Mouse (Mus musculus) cerebellum, adult 2 months (tissue): Measurements from ENCODE around the gene Gm28036.

Experiments used
- CTCF ChIP-seq: fragments of 200-500 bp; IDR thresholded peaks from 2 replicates; pipeline ENCODE4 v1.5.1; 2011; ENCODE audit warnings: low read depth, mild to moderate bottlenecking, control low read depth, low read length, moderate library complexity, borderline replicate concordance; ENCODE audit not compliant: insufficient read depth
- POLR2A ChIP-seq: fragments of 200-500 bp; IDR thresholded peaks from 2 replicates; pipeline ENCODE4 v1.6.1; 2011; ENCODE audit warnings: low read length, control low read depth, borderline replicate concordance; ENCODE audit not compliant: insufficient read depth

GRCm38 (mm10) chr2:156073725-156074124 lies 53.2 kb downstream of the Gm28036 start:
- TF ChIP-seq CTCF, result no peak
- TF ChIP-seq POLR2A, result no peak
